Mouse (Mus musculus): Measurements from ENCODE around the gene Iqschfp.

Iqschfp gene

GRCm38 (mm10) chr3:68568149-68568548 is 676.1 kb downstream of the Iqschfp start:
- in situ Hi-C loops (cut with MboI, MseI), result no loop called here

- in situ Hi-C loops (cut with MboI, MseI), result no loop called here
Observed at GRCm38 (mm10) chr3:68568716-68569115, 676.7 kb downstream of the Iqschfp start.

- in situ Hi-C loops (cut with MboI, MseI), result no loop called here
Observed at GRCm38 (mm10) chr3:68570319-68570718, 678.3 kb downstream of the Iqschfp start.

- in situ Hi-C loops (cut with MboI, MseI), result no loop called here
Observed at GRCm38 (mm10) chr3:68572249-68573225, 680.5 kb downstream of the Iqschfp start.

- in situ Hi-C loops (cut with MboI, MseI), result no loop called here
Observed at GRCm38 (mm10) chr3:68573226-68573624, 681.2 kb downstream of the Iqschfp start.

- in situ Hi-C loops (cut with MboI, MseI), result no loop called here
Observed at GRCm38 (mm10) chr3:68574097-68574496, 682.1 kb downstream of the Iqschfp start.

GRCm38 (mm10) chr3:68574565-68574964 is 682.5 kb downstream of the Iqschfp start:
- in situ Hi-C loops (cut with MboI, MseI), result no loop called here

GRCm38 (mm10) chr3:68575636-68576340 is 683.8 kb downstream of the Iqschfp start:
- in situ Hi-C loops (cut with MboI, MseI), result no loop called here

- in situ Hi-C loops (cut with MboI, MseI), result no loop called here
Observed at GRCm38 (mm10) chr3:68576431-68576830, 684.4 kb downstream of the Iqschfp start.

GRCm38 (mm10) chr3:68576948-68577347 is 684.9 kb downstream of the Iqschfp start:
- in situ Hi-C loops (cut with MboI, MseI), result no loop called here

- in situ Hi-C loops (cut with MboI, MseI), result no loop called here
Observed at GRCm38 (mm10) chr3:68581591-68581990, 689.6 kb downstream of the Iqschfp start.

- in situ Hi-C loops (cut with MboI, MseI), result no loop called here
Observed at GRCm38 (mm10) chr3:68582103-68582740, 690.2 kb downstream of the Iqschfp start.

GRCm38 (mm10) chr3:68583031-68583693 is 691.1 kb downstream of the Iqschfp start:
- in situ Hi-C loops (cut with MboI, MseI), result no loop called here

GRCm38 (mm10) chr3:68583771-68584511 is 691.9 kb downstream of the Iqschfp start:
- in situ Hi-C loops (cut with MboI, MseI), result no loop called here

- in situ Hi-C loops (cut with MboI, MseI), result no loop called here
Observed at GRCm38 (mm10) chr3:68585213-68585612, 693.2 kb downstream of the Iqschfp start.

GRCm38 (mm10) chr3:68586646-68587064 is 694.6 kb downstream of the Iqschfp start:
- in situ Hi-C loops (cut with MboI, MseI), result no loop called here

GRCm38 (mm10) chr3:68587567-68588245 is 695.7 kb downstream of the Iqschfp start:
- in situ Hi-C loops (cut with MboI, MseI), result no loop called here

GRCm38 (mm10) chr3:68589220-68589840 is 697.3 kb downstream of the Iqschfp start:
- in situ Hi-C loops (cut with MboI, MseI), result no loop called here

- in situ Hi-C loops (cut with MboI, MseI), result no loop called here
Observed at GRCm38 (mm10) chr3:68590436-68590835, 698.4 kb downstream of the Iqschfp start.

GRCm38 (mm10) chr3:68592575-68592974 is 700.5 kb downstream of the Iqschfp start:
- in situ Hi-C loops (cut with MboI, MseI), result no loop called here

Data from T-helper 2 cell (primary cell).